Mouse (Mus musculus): ENCODE data around the gene Kank1.

DNA sequence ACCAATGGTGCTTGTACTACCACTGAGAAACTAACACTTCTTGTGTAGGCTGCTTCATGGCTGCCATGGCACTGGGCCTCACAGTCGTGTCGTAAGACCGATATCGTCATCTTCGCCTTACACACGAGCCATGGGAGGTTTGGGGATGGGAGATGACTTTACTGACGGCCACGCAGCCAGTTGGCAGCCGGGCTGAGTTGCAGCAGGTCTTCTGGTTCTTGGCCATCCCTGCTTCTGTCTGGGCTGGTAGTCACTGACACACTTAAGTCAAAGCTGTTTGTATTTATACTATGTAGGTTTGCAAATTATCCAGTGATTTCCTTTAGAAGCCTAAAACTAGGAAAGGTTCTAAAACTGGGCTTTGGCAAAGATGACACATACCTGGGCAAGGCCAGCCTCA is 43.0 kb upstream of the Kank1 start:
- TF ChIP-seq POLR2A (IDR thresholded peaks at IDR 0.05; ENCODE audit: borderline replicate concordance, extremely low read depth, insufficient read depth, insufficient read length, poor library complexity, severe bottlenecking), result no peak
- TF ChIP-seq CTCF (IDR thresholded peaks at IDR 0.05; ENCODE audit: borderline replicate concordance, extremely low read depth, insufficient read depth, insufficient read length), result no peak

Measured in brain, embryonic 14.5 days (tissue).